13 mouse cellular contexts compared by ENCODE assay signal in the genomic region with DNA sequence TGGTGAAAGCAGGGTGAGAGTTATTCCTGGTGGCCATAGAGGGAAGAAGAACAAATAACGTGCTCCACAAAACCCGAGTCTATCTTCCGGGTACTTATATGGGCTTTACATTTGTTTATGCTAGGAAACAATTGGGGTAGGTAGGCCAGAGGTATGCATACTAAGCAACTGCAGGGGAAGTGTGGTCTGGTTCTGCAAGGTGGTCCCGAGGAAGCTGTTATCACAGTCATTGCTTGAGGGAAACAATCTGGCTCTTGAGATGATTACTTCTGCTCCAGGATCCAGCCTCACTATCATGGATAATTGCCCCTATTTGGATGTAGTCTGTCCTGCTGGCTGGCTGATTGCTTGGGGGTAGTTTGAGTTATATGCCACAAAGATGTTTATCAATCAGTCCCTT.
"Had no signal": no experiment of that assay in that cellular context is flagged by ENCODE, and none has a peak within 500 bp of the region (broad histone marks: within the 10 kb centered on the region; RNA-seq: fewer than 3 reads in every experiment).

No protein-coding gene starts in this region.

- DNase-seq: liver, embryonic 13.5 days; lung, adult 18-20 months; lung, embryonic 14.5 days; lung, postnatal 14 days; lung, postnatal 4 days; midbrain, embryonic 14.5 days; right cerebral cortex, adult 18-20 months; right cerebral cortex, postnatal 25 days; right cerebral cortex, postnatal 4 days; spleen, adult 18-20 months; thymus, adult 2 months; thymus, postnatal 25 days; thymus, postnatal 4 days had no signal
